Mouse (Mus musculus) MEL (cell line): ENCODE data around the gene Phf20. TPM values are rescaled to one million over a fixed set of nuclear protein-coding genes. Genes with fewer than 3 reads are reported as not detected.

Source experiments
- DNase-seq: peaks from one replicate; pipeline ENCODE4 v3.0.0; 2011; ENCODE audit warnings: low read depth, low spot score
- H3K27ac ChIP-seq: 2 replicates; pipeline ENCODE4 v1.5.1; 2012; ENCODE audit warnings: low read depth, mild to moderate bottlenecking, control low read depth, low read length, moderate library complexity; ENCODE audit not compliant: control insufficient read depth
- H3K27me3 ChIP-seq, 2 experiments: fragments of 150-350 bp in 1 of 2; sonication (generic) in 1 of 2; 2 replicates each; pipeline ENCODE4 v1.6.1; 2012; ENCODE audit warnings: low read length in 2 of 2, mild to moderate bottlenecking in 2 of 2, improper control_type of control experiment in 1 of 2, moderate library complexity in 1 of 2; ENCODE audit not compliant: insufficient read depth in 2 of 2, control insufficient read depth in 1 of 2
- H3K36me3 ChIP-seq, 2 experiments: 2 replicates each; pipeline ENCODE4 v1.6.1; 2012 to 2014; ENCODE audit warnings: low read length in 2 of 2, improper control_type of control experiment in 1 of 2, inconsistent platforms in 1 of 2, mild to moderate bottlenecking in 1 of 2; ENCODE audit not compliant: insufficient read depth in 2 of 2, control insufficient read depth in 1 of 2
- H3K4me1 ChIP-seq, 2 experiments: fragments of 150-350 bp in 1 of 2; sonication (generic) in 1 of 2; 2 replicates each; pipeline ENCODE4 v1.6.1; 2012; ENCODE audit warnings: low read length in 2 of 2, improper control_type of control experiment in 1 of 2, mild to moderate bottlenecking in 1 of 2; ENCODE audit not compliant: insufficient read depth in 2 of 2, control insufficient read depth in 1 of 2
- H3K4me3 ChIP-seq, 2 experiments: fragments of 150-350 bp in 1 of 2; sonication (generic) in 1 of 2; 2 replicates each; pipeline ENCODE4 v1.5.1; 2012; ENCODE audit warnings: low read depth in 2 of 2, low read length in 2 of 2, mild to moderate bottlenecking in 2 of 2, moderate library complexity in 2 of 2, control low read depth in 1 of 2, improper control_type of control experiment in 1 of 2; ENCODE audit not compliant: control insufficient read depth in 1 of 2, insufficient read depth in 1 of 2
- H3K79me2 ChIP-seq: 2 replicates; pipeline ENCODE4 v1.6.1; 2012; ENCODE audit warnings: mild to moderate bottlenecking, low read length, moderate library complexity; ENCODE audit not compliant: control insufficient read depth, poor library complexity, insufficient read depth
- H3K9ac ChIP-seq: 2 replicates; pipeline ENCODE4 v1.6.1; 2012; ENCODE audit warnings: low read depth, mild to moderate bottlenecking, control low read depth, low read length, moderate library complexity; ENCODE audit not compliant: control insufficient read depth, poor library complexity, severe bottlenecking
- H3K9me3 ChIP-seq: fragments of 150-350 bp; sonication (generic); replicated peaks from 2 replicates; pipeline ENCODE4 v1.6.1; 2012; ENCODE audit warnings: mild to moderate bottlenecking, low read length, improper control_type of control experiment, moderate library complexity; ENCODE audit not compliant: insufficient read depth
- BHLHE40 ChIP-seq: IDR thresholded peaks from 2 replicates; pipeline ENCODE4 v1.6.1; 2012; ENCODE audit warnings: low read depth, mild to moderate bottlenecking, inconsistent platforms, low read length, improper control_type of control experiment, borderline replicate concordance
- CHD1 ChIP-seq: IDR thresholded peaks from 2 replicates; pipeline ENCODE4 v1.6.1; 2012; ENCODE audit warnings: low read depth, mild to moderate bottlenecking, inconsistent platforms, low read length, improper control_type of control experiment
- EP300 ChIP-seq, 2 experiments: IDR thresholded peaks; 2 replicates each; pipeline ENCODE4 v1.6.1; 2011; ENCODE audit warnings: improper control_type of control experiment in 2 of 2, low read length in 2 of 2, low read depth in 1 of 2, mild to moderate bottlenecking in 1 of 2
- ETS1 ChIP-seq: IDR thresholded peaks from 2 replicates; pipeline ENCODE4 v1.6.1; 2012; ENCODE audit warnings: low read depth, mild to moderate bottlenecking, inconsistent platforms, low read length, improper control_type of control experiment, moderate library complexity
- HCFC1 ChIP-seq: IDR thresholded peaks from 2 replicates; pipeline ENCODE4 v1.6.1; 2012; ENCODE audit warnings: low read depth, mild to moderate bottlenecking, inconsistent platforms, low read length, improper control_type of control experiment, moderate library complexity
- JUND ChIP-seq: IDR thresholded peaks from 2 replicates; pipeline ENCODE4 v1.6.1; 2011; ENCODE audit warnings: low read depth, mild to moderate bottlenecking, improper control_type of control experiment, low read length
- KAT2A ChIP-seq: conservative IDR thresholded peaks from 2 replicates; pipeline ENCODE4 v1.6.1; 2012; ENCODE audit warnings: low read depth, low read length, improper control_type of control experiment, inconsistent platforms
- MAX ChIP-seq: IDR thresholded peaks from 2 replicates; pipeline ENCODE4 v1.6.1; 2011; ENCODE audit warnings: low read length, improper control_type of control experiment
- MAZ ChIP-seq: IDR thresholded peaks from 2 replicates; pipeline ENCODE4 v1.6.1; 2012; ENCODE audit warnings: low read depth, mild to moderate bottlenecking, inconsistent platforms, low read length, improper control_type of control experiment
- MEF2A ChIP-seq: IDR thresholded peaks from 2 replicates; pipeline ENCODE4 v1.6.1; 2014; ENCODE audit warnings: low read depth, mild to moderate bottlenecking, inconsistent platforms, low read length, improper control_type of control experiment; ENCODE audit not compliant: poor library complexity, insufficient replicate concordance, severe bottlenecking; ENCODE audit errors: extremely low read depth
- MXI1 ChIP-seq: IDR thresholded peaks from 2 replicates; pipeline ENCODE4 v1.6.1; 2011; ENCODE audit warnings: mild to moderate bottlenecking, low read depth, low read length, improper control_type of control experiment
- NRF1 ChIP-seq: IDR thresholded peaks from 2 replicates; pipeline ENCODE4 v1.6.1; 2014; ENCODE audit warnings: low read depth, mild to moderate bottlenecking, inconsistent platforms, low read length, improper control_type of control experiment, moderate library complexity; ENCODE audit not compliant: poor library complexity, insufficient read depth, severe bottlenecking
- POLR2AphosphoS2 ChIP-seq: IDR thresholded peaks from 2 replicates; pipeline ENCODE4 v1.6.1; 2011; ENCODE audit warnings: low read length, improper control_type of control experiment
- RCOR1 ChIP-seq: IDR thresholded peaks from 2 replicates; pipeline ENCODE4 v1.6.1; 2012; ENCODE audit warnings: low read depth, mild to moderate bottlenecking, inconsistent platforms, low read length, improper control_type of control experiment
- SIN3A ChIP-seq: IDR thresholded peaks from 2 replicates; pipeline ENCODE4 v1.6.1; 2012; ENCODE audit warnings: low read length, improper control_type of control experiment, inconsistent platforms
- TAL1 ChIP-seq: IDR thresholded peaks from 2 replicates; pipeline ENCODE4 v1.6.1; 2012; ENCODE audit warnings: mild to moderate bottlenecking, inconsistent platforms, low read length, moderate library complexity, mixed read lengths
- TCF12 ChIP-seq: IDR thresholded peaks from 2 replicates; pipeline ENCODE4 v1.6.1; 2014; ENCODE audit warnings: low read depth, mild to moderate bottlenecking, inconsistent platforms, low read length, improper control_type of control experiment, moderate library complexity
- USF2 ChIP-seq, 2 experiments: IDR thresholded peaks; 2 replicates each; pipeline ENCODE4 v1.6.1; 2011 to 2012; ENCODE audit warnings: improper control_type of control experiment in 2 of 2, low read length in 2 of 2, borderline replicate concordance in 1 of 2, inconsistent platforms in 1 of 2, low read depth in 1 of 2, mild to moderate bottlenecking in 1 of 2; ENCODE audit not compliant: insufficient read depth in 1 of 2
- ZC3H11A ChIP-seq: IDR thresholded peaks from 2 replicates; pipeline ENCODE4 v1.6.1; 2012; ENCODE audit warnings: low read depth, mild to moderate bottlenecking, inconsistent platforms, low read length, improper control_type of control experiment
- polyA plus RNA-seq, 2 experiments: library from polyadenylated mRNA; stranded (reverse) in 1 of 2; unstranded in 1 of 2; fragments of >175 nt in 1 of 2; fragments of >200 nt in 1 of 2; gene quantifications; 2 replicates each; pipeline versions ENCODE4 v1.2.1 to v1.2.4; 2012; ENCODE audit warnings: low replicate concordance in 2 of 2, low read depth in 1 of 2; ENCODE audit not compliant: insufficient read length in 2 of 2, insufficient read depth in 1 of 2, missing spikeins in 1 of 2
- total RNA-seq: library from RNA; depleted of rRNA; stranded (reverse); fragments of 300-350 nt; gene quantifications from 2 replicates; pipeline ENCODE4 v1.2.3, GENCODE M21; 2012

Gene Phf20
- total and polyA plus RNA-seq, 3 experiments = 11.7 to 16.9 TPM; not detected in 1

GRCm38 (mm10) chr2:156197129-156197911 is 1.1 kb downstream of the Phf20 start:
- Histone ChIP-seq H3K79me2 (peaks cover 22% of the 10 kb centered on the region), H3K27ac (peak overlapping the region; percentile 15), H3K27me3 (no peaks in the 10 kb centered on the region), H3K9me3 (no peaks in the 10 kb centered on the region), H3K4me3 (peak overlapping the region; percentile 60 to 84), H3K4me1 (peaks cover 3 to 8% of the 10 kb centered on the region in 2 experiments; a peak in 3 of 4 replicates), H3K36me3 (peaks cover 0 to 11% of the 10 kb centered on the region in 2 experiments; a peak in 2 of 4 replicates), H3K9ac (peak overlapping the region; percentile 82)
- TF ChIP-seq CHD1 (0 out of 2 replicates have a peak, but pooled peaks have one; percentile 69), HCFC1 (no peak), EP300 (IDR thresholded peaks at IDR 0.05; ENCODE audit: low read depth in 1 of 2, low read length in 2 of 2) (0 out of 4 replicates have a peak, but pooled peaks of 1 of the 2 experiments have one; percentile 13), RCOR1 (peak; percentile 50; the same call in 1 of the 2 replicates), MAX (no peak), SIN3A (peak; percentile 3; the same call in 1 of the 2 replicates), NRF1 (no peak), TAL1 (no peak), MEF2A (no peak), JUND (no peak), KAT2A (no peak), POLR2AphosphoS2 (no peak), TCF12 (no peak), ZC3H11A (no peak), MAZ (no peak), MXI1 (no peak)
- peak; percentile 30 for DNase-seq

DNA sequence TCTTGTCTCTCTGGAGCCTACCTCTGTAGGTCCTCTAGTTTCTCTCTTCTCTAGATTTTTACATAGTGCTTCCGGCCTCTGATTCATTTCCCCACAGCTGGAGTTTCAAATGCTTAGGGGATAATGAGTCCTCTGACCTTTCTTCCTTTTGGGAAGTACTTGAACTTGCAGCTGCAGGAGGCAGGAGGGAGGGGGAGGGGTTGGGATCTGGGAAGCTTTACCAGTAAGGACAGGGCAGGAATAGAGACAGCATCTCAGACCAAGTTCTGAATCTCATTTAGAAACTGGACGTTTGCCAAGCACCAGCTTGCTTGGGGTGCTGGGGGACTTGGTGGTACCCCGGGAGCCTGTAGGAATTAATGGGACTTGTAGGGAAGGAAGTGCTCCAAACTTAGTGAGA is 3.7 kb downstream of the Phf20 start:
- H3K9me3 ChIP-seq = no peaks in the 10 kb centered on the region
- DNase-seq = no peak
- no peak for TF ChIP-seq USF2 (IDR thresholded peaks at IDR 0.05; ENCODE audit: borderline replicate concordance in 1 of 2, insufficient read depth in 1 of 2, low read depth in 1 of 2, low read length in 2 of 2)
- no peak for TF ChIP-seq BHLHE40
- no peak for TF ChIP-seq ETS1
- H3K36me3 ChIP-seq = peaks cover under 1 to 21% of the 10 kb centered on the region in 2 experiments; a peak in 3 of 4 replicates
- peaks cover 7 to 15% of the 10 kb centered on the region in 2 experiments for H3K4me1 ChIP-seq
- no peaks in the 10 kb centered on the region for H3K27me3 ChIP-seq
- no peak overlapping the region for H3K4me3 ChIP-seq
- H3K79me2 ChIP-seq = peaks cover 24% of the 10 kb centered on the region
- no peak overlapping the region for H3K27ac ChIP-seq
- no peak overlapping the region for H3K9ac ChIP-seq
